Comparison of ENCODE assay signal across 8 mouse cellular contexts in genomic region chr15:6873807-6874600, GRCm38 (mm10). TPM values are rescaled to one million over a fixed set of nuclear protein-coding genes. Genes with fewer than 3 reads are reported as not detected.
DNase-seq lines count a peak whose midpoint lies in the region; ATAC-seq and TF ChIP-seq lines count a peak whose summit lies in the region.

No protein-coding gene starts in this region.

- H3K4me3 ChIP-seq in embryonic facial prominence, embryonic 11.5 days (ENCODE audit: low read depth, low read length): peak overlapping the region; percentile 46
- H3K4me3 ChIP-seq in heart, embryonic 11.5 days (ENCODE audit: low read depth, low read length): peak overlapping the region; percentile 59
- H3K4me3 ChIP-seq in lung, postnatal 0 days (ENCODE audit: low read depth, low read length): peak overlapping the region; percentile 62

- no peak for TF ChIP-seq CTCF in lung, postnatal 0 days (IDR thresholded peaks at IDR 0.05)

- under 1% methylated on average over 52 of the region's 52 CpGs for WGBS in embryonic facial prominence, embryonic 11.5 days
- under 1% methylated on average over 52 of the region's 52 CpGs for WGBS in heart, embryonic 11.5 days (ENCODE audit: insufficient replicate concordance)
- under 1% methylated on average over 48 of the region's 52 CpGs for WGBS in lung, postnatal 0 days

- TF ChIP-seq EP300 in lung, postnatal 0 days (IDR thresholded peaks at IDR 0.05): peak; percentile 80

- no peaks in the 10 kb centered on the region for H3K36me3 ChIP-seq in embryonic facial prominence, embryonic 11.5 days (replicated peaks; ENCODE audit: control insufficient read depth, insufficient read depth, low read depth, low read length)
- no peaks in the 10 kb centered on the region for H3K36me3 ChIP-seq in heart, embryonic 11.5 days (ENCODE audit: control insufficient read depth, insufficient read depth, low read length)
- H3K36me3 ChIP-seq in lung, postnatal 0 days (ENCODE audit: insufficient read depth, low read length): no peaks in the 10 kb centered on the region

- peak; percentile 12 to 29 for DNase-seq in cerebellum, postnatal 14 days
- no peak for DNase-seq in cerebellum, adult 8-10 months
- peak; percentile 21 for DNase-seq in embryonic facial prominence, embryonic 11.5 days (ENCODE audit: low spot score)
- peak; percentile 64 for DNase-seq in kidney, adult 9 months
- DNase-seq in lung, postnatal 0 days (ENCODE audit: low spot score): peak; percentile 92
- peak; percentile 55 for DNase-seq in retina, postnatal 1 day
- DNase-seq in thymus, postnatal 4 days: no peak

- peak overlapping the region; percentile 46 for H3K9ac ChIP-seq in embryonic facial prominence, embryonic 11.5 days (replicated peaks; ENCODE audit: low read length)
- peak overlapping the region; percentile 70 for H3K9ac ChIP-seq in heart, embryonic 11.5 days (ENCODE audit: low read depth, low read length)
- H3K9ac ChIP-seq in lung, postnatal 0 days (replicated peaks; ENCODE audit: low read depth): peak overlapping the region; percentile 64

- no peaks in the 10 kb centered on the region for H3K9me3 ChIP-seq in embryonic facial prominence, embryonic 11.5 days (replicated peaks; ENCODE audit: control insufficient read depth, low read length)
- no peaks in the 10 kb centered on the region for H3K9me3 ChIP-seq in heart, embryonic 11.5 days (replicated peaks; ENCODE audit: control insufficient read depth, low read length)
- no peaks in the 10 kb centered on the region for H3K9me3 ChIP-seq in lung, postnatal 0 days (ENCODE audit: low read length)

- H3K27me3 ChIP-seq in embryonic facial prominence, embryonic 11.5 days (ENCODE audit: control insufficient read depth, insufficient read depth, low read length): peaks cover 15% of the 10 kb centered on the region
- H3K27me3 ChIP-seq in heart, embryonic 11.5 days (ENCODE audit: control insufficient read depth, insufficient read depth, low read length): peaks cover 10% of the 10 kb centered on the region; the same call in 1 of the 2 replicates
- no peaks in the 10 kb centered on the region for H3K27me3 ChIP-seq in lung, postnatal 0 days (replicated peaks; ENCODE audit: insufficient read depth, low read length)

- H3K27ac ChIP-seq in embryonic facial prominence, embryonic 11.5 days (replicated peaks; ENCODE audit: low read depth, low read length): no peak overlapping the region
- H3K27ac ChIP-seq in heart, embryonic 11.5 days (ENCODE audit: low read depth, low read length): no peak overlapping the region
- H3K27ac ChIP-seq in lung, postnatal 0 days (ENCODE audit: low read length): peak overlapping the region; percentile 43

- H3K4me1 ChIP-seq in embryonic facial prominence, embryonic 11.5 days (ENCODE audit: control insufficient read depth, insufficient read depth, low read length): peaks cover 5% of the 10 kb centered on the region
- H3K4me1 ChIP-seq in heart, embryonic 11.5 days (ENCODE audit: control insufficient read depth, insufficient read depth, low read length): peaks cover 8% of the 10 kb centered on the region; the same call in 1 of the 2 replicates
- peaks cover 13% of the 10 kb centered on the region; the same call in 1 of the 2 replicates for H3K4me1 ChIP-seq in lung, postnatal 0 days (ENCODE audit: insufficient read depth, low read depth, low read length)

- H3K4me2 ChIP-seq in embryonic facial prominence, embryonic 11.5 days (ENCODE audit: low read depth, low read length): peak overlapping the region; percentile 82
- peak overlapping the region; percentile 97 for H3K4me2 ChIP-seq in heart, embryonic 11.5 days
- H3K4me2 ChIP-seq in lung, postnatal 0 days (replicated peaks; ENCODE audit: low read depth, low read length): peak overlapping the region; percentile 73

- peak; percentile 48; the same call in 1 of the 2 replicates for ATAC-seq in embryonic facial prominence, embryonic 11.5 days (replicated peaks; ENCODE audit: insufficient number of reproducible peaks, low FRiP score, low TSS enrichment, low read depth)
- ATAC-seq in heart, embryonic 11.5 days (replicated peaks; ENCODE audit: insufficient number of reproducible peaks, low FRiP score, low TSS enrichment): no peak; the same call in 1 of the 2 replicates
- peak; percentile 86 for ATAC-seq in lung, postnatal 0 days

RNA-seq across cellular contexts. Expression of gene Osmr, which starts 0.8 kb away (rescaled TPM):
- polyA plus RNA-seq in embryonic facial prominence, embryonic 11.5 days (2014; fragmentation: Nextera tagmentation; extraction: Ambion mirVana): 0.22 and 0.42 TPM in 2 replicates
- 0.57 and 1.2 TPM in 2 replicates for polyA plus RNA-seq in heart, embryonic 11.5 days (2014; fragmentation: Nextera tagmentation; extraction: Ambion mirVana)
- 8.2 and 13.4 TPM in 2 replicates for polyA plus RNA-seq in lung, postnatal 0 days (2015; fragmentation: Nextera tagmentation; extraction: Ambion mirVana)

Comparison
In these comparisons a context has a peak if more than half of its experiments do, and no peak if none do; other contexts are left out.
1. DNase-seq: peak in cerebellum, postnatal 14 days (2 of 2), embryonic facial prominence, embryonic 11.5 days (single experiment), kidney, adult 9 months (single experiment), lung, postnatal 0 days (single experiment) and retina, postnatal 1 day (single experiment); none in cerebellum, adult 8-10 months (single experiment) and thymus, postnatal 4 days (single experiment).
2. Peak in every context shown above with its lines, with median percentiles within 50 percentile points of each other: H3K4me2 ChIP-seq, H3K4me3 ChIP-seq and H3K9ac ChIP-seq.